Mouse (Mus musculus): ENCODE data around the gene C8a.

Gene C8a

DNA sequence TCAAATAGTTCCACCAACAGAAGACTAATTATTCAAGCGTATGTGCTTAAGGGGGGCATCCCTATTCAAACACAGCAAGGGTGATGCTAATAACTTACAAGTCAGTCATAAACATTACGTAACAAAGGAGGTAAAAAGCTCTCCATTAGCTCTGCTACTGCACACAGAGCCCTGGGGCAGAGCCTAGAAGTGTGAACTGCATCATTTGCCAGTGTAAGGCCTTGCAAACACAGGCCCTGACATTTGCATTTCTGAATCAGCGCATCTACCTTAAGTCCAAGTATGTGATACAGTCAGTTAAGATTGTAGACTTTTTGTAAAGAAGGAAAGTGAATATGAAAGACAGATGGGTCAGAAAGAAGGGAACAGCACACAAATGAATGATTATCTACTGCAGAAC lies 94.8 kb downstream of the C8a start:
- in situ Hi-C loops (cut with MboI; ENCODE audit: unreplicated experiment in 2 of 2): no loop called here

DNA sequence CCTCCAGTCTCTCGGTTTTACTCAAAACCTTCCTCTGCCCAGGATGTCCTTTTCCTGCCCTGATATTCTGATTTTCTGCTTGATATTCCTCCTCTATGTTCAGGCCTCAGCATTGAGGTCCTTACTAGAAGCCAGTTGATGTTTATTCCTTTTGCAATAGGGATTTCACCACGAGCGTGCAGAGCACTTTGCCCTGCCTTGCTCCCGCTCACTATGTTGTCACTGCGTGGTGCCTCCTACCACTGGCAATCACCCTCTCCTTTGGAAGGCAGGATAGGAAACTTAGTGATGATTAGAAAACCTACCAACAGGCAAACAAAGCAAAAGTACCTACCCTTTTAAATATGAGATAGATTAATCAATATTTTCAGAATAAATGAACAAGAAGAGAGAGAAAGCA lies 96.7 kb downstream of the C8a start:
- in situ Hi-C loops (cut with MboI; ENCODE audit: unreplicated experiment in 2 of 2): no loop called here

DNA sequence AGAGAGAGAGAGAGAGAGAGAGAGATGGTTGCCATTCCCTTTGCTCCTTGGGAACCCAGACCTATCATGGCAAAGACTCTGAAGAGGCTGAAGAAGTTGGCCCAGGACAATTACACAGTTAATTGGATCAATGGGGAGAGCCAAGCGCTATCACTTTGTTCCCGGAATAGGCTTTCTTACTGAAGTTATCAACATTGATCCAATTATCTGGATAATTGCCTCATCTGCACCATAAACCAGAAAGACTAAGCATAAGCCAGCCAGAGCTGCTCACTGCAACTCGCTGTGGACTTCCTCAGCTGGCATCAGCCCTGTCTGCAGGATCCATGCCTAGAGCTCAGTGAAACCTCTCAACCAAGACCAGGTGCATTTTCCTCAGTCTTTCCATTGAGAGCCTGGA lies 100.6 kb downstream of the C8a start:
- in situ Hi-C loops (cut with MboI; ENCODE audit: unreplicated experiment in 2 of 2): no loop called here

DNA sequence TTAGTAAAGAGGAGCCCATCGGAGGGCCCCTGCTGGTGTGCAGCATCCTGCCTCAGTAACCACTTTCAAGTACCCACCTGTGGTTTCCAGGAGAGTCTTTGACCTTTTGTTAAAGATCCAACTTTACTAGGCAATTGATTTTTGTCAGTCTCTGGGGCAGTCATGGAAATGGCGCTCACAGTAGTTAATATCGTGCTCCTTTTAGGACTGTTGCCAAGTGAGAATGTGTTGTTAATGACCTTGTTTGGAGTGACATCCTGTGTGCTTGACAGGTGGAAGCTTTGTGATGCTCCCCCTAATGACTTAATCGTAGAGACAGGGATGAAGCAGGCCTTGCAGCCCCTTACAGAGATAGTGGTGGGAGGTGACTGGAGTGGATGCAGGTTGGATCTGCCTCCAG lies 105.9 kb downstream of the C8a start:
- in situ Hi-C loops (cut with MboI; ENCODE audit: unreplicated experiment in 2 of 2): no loop called here

DNA sequence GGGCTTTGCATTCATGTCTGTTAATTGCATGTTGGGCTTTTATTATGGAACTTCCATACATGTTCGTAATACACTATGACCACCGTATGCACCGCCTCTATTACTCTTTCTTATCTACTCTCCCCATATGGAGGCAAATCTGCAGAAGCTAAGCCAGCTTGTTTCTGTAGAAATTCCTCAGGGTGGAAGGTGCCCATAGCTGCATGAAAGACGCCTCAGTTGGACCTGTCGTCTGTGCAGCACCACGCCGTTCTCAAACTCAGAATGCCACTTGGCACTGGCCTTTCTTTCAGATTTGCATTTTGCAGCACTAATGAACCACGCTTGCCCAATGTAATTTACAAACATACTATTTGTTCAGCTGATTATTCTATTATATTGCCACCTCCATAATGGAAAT lies 106.6 kb downstream of the C8a start:
- in situ Hi-C loops (cut with MboI; ENCODE audit: unreplicated experiment in 2 of 2): no loop called here

DNA sequence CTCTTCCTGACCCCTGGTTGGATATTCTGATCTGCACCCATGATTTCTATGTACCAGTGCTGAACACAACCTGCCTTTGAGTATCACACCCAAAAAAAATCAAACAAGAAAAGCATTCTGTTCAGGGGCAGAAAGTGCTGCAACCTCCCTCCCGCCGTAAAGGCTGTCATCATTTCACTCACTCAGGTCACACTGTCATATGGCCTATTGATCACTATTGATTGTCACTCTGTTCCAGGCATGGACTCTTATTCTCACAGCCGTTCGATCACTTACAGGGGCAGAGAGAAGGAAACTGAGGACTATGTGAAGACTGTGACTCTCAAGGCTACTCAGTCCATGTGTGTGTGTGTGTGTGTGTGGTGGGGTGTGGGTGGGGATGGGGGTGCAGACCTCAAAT lies 108.0 kb downstream of the C8a start:
- in situ Hi-C loops (cut with MboI; ENCODE audit: unreplicated experiment in 2 of 2): no loop called here

DNA sequence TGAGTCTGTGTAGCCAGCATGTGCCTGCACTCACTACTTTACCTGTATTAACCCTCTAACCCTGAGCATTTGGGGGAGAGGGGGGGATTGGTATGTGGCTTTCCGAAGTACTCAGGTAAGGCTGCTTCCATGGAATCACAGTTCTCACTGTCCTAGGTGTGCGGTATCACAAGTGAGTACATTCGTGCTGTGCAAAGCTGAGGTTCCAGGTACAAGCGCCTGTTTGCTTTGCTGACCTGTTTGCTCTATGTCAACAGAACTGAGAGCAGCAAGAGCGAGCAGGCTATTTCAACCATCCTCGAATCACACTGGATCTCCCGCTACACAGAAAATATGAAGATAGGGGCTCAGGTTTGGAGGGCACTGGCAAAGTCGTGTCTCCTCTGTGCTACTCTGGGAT lies 110.1 kb downstream of the C8a start, which contains the start of gene C8b:
Gene C8b (plus strand): TSS at position 253 of the 400 bp plus-strand sequence.
- in situ Hi-C loops (cut with MboI; ENCODE audit: unreplicated experiment in 2 of 2): no loop called here
